Mouse (Mus musculus): ENCODE measurements around the gene Bbs9.
A peak's percentile ranks its signal among the peaks of the same experiment; 100 is the strongest.
"Not testable (repeated sequence)": the region's sequence is repeated elsewhere in the genome, so short reads cannot be mapped to it uniquely, and the experiment has no call there.

The Bbs9 gene

DNA sequence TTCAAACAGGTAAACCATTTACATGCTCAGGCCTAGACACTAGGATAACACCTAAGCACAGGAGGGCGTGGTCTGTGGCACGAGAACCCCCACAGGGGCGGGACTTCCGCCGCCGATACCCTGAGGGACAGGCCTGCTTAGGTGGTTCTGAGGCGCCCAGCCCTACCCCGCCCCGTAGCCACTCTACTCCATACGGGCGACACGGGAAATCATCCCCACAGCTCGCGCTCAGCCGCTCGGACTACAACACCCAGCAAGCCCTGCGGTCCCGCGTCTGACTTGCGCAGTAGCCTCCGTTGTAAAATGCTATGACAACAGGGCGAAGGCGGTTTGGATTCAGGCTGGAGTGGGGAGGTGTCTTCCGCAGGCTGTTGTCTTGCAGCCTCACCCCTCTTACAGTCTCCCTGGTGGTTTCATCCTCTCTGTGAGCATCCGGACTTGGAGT, at the start of gene Bbs9:
TSS of gene Bbs9 (plus strand) at position 292 of the 445 bp plus-strand sequence.
- peak; percentile 97 for DNase-seq (ENCODE audit: low read depth, low spot score)

DNA sequence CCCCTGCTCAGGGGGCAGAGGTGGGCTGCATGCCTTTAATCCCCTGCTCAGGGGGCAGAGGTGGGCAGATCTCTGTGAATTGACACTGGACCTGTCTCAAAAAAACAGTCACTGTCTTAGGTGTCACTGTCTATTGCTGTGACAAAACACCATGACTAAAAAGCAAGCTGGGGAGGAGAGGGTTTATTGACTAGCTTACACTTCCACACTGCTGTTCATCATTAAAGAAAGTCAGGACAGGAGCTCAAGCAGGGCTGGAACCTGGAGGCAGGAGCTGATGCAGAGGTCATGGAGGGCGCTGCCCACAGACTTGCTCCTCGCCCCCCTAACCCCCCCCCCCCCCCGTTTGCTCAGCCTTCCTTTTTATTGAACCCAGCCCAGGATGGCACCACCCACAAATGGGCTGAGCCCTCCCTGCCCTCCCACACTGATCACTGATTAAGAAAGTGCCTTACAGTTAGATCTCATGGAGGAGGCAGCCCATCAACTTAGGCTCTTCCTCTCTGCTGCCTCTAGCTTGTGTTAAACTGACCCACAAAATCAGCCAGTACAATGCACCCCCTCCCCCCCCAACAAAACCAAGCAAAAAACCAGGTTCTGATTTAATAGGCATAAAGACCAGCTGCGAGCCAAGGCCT, 47.4 kb upstream of the Bbs9 start:
- no peak for DNase-seq (ENCODE audit: low read depth, low spot score)

DNA sequence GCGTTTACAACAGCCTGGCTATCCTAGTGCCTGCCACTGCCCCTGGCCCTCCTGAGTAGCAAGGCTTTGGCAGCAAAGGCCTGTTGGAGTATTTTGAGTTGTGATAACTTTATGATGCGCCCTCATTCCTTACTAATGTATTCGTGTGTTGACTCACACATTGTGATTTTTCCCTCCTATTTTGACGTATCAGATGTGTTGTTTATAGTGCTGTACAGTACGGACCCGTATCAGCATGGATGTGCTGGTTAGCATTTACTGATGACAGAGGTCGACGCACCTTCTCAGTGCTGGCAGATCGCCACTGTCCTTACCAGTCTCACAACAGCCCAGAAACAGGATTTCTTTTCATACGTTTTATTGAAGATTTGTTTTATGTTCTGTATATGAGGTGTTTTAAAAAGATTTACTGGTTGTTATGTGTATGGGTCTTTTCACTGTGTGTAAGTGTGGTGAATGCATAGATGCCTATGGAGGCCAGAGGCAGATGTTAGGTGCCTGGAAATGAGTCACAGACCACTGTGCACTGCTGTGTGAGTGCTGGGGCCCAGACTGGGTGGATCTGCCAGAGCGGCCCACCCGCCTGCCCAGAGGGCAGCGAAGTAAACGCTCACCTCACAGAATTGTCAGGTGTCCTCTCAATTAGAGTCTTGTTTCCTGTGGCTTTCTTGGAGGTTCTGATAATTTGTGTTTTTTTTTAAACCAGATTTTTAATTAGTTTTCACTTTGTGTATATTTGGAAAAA, 46.7 kb upstream of the Bbs9 start:
- DNase-seq (ENCODE audit: low read depth, low spot score) = no peak

DNA sequence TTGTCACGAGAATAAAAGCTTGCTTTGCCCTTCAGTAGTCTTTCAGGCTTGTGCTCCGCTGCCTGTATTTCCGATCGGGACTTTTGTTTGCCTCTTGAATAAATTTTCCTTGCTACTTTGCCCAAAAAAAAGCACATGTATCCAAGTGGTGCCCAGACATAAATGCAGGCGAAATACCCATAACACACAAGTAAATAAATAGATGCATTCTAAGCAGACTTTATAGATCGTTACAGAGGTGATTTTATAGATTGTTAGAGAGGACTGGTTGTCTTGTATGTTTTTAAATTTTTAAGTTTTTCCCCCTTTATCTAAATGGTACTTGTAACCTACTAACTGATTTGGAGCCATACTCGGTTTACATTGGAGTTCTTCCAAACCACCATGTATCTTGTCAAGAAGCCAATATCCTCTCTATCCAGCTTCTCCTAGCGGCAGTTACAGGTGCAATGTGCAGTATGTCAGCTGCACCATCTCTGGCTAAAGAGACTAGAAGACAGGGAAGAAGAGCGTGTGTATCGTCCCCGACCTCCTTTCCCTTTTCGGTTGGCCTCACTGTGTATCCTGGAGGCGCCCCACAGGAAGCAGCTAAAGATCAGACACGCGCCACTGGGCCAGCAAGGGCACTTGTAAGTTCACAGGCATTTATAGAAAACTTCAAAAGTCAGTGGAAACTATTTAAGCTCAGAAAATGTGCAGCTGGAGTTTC, 45.8 kb upstream of the Bbs9 start:
- DNase-seq (ENCODE audit: low read depth, low spot score) = no peak

DNA sequence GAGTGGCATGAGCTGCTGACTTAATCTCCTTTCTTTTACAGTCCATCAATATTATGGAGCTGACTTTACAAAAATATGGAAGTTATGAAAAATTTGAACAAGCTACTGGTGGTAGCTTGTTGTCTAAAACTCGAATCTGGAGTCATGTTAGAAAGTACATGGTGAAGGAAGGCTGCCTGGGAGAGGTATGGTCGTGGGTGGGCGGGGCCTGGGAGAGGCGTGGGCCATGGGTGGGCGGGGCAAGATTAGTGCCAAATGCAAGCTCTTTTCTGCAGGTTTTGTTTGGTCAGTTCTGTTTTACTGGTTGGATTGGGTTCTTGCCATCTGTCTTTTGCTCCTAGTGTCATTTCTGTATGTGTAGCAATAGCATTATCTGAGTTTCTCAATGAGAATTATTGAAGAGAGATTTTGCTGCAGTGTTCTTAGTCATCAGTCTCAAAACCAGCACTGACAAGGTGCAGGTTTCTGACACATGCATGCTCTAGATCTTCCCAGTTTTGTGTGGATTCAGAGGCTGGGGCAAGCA, 45.1 kb upstream of the Bbs9 start:
- no peak for DNase-seq (ENCODE audit: low read depth, low spot score)

DNA sequence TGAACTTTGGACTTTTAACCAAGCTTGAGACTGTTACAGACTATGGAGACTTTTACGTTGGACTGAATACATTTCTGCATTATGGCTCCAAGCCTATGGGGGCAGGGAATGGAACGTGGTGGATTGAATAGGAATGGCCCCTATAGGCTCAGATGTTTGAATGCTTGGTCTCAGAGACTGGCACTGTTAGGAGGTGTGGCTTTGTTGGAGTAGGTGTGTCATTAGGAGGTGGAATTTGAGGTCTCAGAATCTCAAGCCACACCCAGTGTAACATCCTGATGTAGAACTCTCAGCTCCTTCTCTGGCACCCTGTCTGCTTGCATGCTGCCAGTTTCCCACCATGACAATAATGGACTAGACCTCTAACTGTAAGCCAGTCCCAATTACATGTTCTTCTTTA, 42.3 kb upstream of the Bbs9 start:
- DNase-seq (ENCODE audit: low read depth, low spot score) = no peak

DNA sequence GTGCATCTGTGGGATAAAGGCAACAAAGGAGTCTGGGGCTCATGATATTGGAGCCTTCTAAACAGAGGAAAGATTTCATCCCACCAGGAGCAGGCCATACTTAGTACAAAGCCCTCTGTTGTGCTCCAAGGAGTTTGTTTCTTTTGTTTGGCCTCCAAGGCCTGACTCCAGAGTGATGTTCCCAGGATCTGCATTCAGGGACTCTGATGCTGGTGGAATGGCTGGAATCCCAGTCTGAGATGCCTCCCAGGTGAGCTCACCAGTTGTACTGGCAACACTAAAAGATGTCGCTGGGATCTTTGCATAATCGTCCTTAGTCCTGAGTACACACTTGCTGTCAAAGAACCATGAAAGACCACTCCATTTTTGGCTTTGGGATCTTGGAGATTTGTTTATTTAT, 41.4 kb upstream of the Bbs9 start:
- no peak for DNase-seq (ENCODE audit: low read depth, low spot score)

DNA sequence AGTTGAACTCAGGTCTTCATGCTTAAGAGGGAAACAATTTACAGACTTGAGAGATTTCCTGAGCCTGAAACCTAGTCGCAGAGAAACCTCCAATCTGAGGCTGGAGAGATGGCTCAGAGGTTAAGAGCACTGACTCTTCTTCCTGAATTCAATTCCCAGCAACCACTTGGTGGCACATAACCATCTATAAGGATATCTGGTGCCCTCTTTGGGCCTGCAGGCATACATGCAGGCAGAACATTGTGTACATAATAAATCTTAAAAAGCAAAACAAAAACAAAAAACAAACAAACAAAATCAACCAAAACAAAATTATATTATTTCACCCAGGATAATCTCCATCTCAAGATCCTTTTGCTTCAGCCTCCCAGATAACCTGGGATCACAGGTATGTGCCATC, 36.7 kb upstream of the Bbs9 start:
- no peak for DNase-seq (ENCODE audit: low read depth, low spot score)

DNA sequence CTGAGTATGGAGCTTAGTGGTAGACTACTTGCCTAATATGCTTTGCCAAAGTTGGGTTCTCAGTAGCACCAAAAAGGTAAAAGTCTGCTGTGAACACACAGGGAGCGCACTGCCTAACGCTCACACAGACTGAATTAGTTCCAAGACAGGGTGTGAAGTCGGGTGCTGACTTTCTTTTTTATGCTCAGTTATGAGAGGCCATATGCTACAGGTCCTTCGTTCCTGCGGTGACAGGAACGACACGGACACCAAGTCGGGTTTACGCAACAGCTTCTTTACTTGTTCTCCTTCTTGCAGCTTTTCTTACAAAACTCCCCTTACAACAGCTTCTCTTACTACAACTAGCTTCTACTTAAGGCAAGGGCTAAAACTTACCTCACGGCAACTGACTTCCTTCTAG, 32.4 kb upstream of the Bbs9 start:
- no peak for DNase-seq (ENCODE audit: low read depth, low spot score)

DNA sequence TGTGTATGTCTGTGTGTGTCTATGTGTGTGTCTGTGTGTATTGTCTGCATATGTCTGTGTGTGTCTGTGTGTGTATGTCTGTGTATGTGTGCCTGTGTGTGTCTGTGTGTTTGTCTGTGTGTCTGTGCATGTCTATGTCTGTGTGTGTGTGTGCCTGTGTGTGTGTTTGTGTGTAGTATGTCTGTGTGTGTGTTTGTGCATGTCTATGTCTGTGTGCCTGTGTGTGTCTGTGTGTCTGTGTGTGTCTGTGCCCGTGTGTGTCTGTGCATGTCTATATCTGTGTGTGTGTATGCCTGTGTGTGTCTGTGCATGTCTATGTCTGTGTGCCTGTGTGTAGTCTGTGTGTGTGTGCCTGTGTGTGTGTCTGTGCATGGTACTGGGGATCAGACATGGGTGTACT, 30.4 kb upstream of the Bbs9 start:
- no peak for DNase-seq (ENCODE audit: low read depth, low spot score)

DNA sequence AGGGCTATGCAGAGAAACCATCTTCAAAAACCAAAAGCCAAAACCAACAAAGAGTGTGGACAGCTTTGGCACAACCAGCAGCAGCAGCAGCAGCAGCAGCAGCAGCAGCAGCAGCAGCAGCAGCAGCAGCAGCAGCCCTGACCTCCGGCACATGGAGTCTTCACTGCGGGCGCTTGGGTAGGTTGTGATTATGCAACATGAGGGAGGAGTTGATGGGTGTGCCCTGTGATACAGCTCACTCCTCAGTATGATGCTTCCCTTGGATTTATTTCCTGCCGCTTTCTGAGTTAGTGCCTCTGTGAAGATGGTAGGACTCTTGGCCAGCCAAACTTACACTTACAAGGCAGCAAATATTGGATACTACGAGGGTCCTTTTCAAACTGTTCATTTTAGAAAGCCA, 28.3 kb upstream of the Bbs9 start:
- DNase-seq (ENCODE audit: low read depth, low spot score) = no peak

DNA sequence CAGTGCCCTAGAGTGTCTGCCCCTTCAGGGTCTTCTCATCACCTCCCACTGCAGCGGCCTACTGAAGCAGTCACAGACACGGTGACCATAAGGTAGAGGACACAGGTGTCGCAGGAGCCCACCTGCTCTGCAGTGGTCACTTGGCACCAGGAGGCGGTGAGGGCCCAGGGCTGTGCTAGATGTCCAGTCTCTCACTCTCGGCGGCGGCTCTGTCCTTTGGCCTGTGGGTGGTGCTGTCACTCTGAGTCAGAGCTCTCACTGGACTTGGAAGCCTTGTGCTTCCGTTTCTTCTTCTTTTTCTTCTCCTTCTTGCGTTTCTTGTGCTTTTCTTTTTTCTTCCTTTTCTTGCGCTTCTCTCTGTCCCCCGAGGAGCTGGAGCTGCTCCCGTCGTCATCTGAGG, 27.1 kb upstream of the Bbs9 start:
- no peak for DNase-seq (ENCODE audit: low read depth, low spot score)

DNA sequence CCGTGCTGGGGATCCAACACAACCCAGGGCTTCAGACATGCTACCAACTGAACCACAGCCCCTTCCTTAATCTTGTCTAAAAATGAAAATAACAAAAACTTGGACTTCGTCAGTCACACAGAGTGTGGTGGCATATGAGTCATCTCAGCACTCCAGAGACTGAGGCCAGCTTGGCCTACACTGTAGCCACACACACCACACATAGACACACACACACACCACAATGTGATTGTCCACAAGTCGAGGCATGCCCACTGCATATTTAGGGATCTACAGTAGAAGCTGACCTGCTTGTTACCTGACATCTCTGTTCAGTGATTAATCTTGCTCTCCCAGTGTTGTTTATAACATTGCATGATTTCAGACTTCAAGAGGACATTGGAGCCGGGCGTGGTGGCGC, 26.3 kb upstream of the Bbs9 start:
- DNase-seq (ENCODE audit: low read depth, low spot score) = no peak

DNA sequence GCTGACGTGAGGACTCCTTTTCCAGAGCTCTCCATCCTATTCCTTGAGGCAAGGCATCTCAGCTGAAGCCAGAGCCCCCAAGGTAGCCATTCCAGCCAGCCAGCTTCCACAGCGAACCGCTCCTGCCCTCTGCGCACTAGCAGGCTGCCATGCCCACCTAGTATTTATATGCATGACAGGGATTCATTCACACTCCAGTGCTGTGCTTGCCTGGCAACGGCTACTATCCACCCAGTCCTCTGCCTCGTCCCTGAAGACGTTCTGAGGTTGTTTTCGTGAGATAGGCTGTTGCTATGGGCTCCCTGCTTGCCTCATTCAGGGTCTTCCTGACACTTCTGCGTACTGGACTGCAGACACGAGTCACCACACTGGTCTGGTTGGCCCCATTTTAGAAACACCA, 22.8 kb upstream of the Bbs9 start:
- no peak for DNase-seq (ENCODE audit: low read depth, low spot score)

DNA sequence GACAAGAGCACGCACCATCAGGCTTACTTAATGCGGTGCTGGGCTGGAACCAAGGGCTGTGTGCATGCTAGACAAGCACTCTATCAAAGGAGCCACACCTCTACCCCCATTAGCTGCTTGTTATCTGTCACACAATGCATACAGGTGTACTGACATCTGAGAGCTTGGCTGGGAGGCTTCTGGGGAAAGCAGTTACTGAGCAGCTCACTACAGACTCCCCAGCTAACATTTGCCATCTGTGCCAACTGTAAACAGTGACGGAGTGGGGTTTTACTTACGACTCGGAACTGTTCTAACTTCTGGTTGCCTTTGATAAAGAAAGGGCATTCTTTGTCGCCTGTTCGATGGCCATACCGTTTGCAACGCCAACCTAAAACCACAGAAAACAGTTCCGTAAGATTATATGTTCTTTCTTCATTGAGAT, 22.0 kb upstream of the Bbs9 start:
- DNase-seq (ENCODE audit: low read depth, low spot score) = no peak

DNA sequence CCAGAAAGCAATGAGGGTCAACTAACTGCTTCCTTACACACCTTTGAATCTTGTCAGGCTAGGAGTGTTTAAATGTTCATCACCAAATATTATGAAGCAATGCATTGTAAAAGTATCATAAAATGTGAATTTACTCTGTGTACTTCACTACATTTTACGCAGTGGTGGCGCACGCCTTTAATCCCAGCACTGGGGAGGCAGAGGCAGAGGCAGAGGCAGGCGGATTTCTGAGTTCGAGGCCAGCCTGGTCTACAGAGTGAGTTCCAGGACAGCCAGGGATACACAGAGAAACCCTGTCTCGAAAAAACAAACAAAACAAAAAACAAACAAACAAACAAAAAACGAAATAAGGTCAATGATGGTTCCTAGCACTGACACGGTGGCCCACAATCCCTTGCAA, 21.5 kb upstream of the Bbs9 start, which contains the start of gene Gm17545:
TSS of gene Gm17545 (plus strand) at position 301 of the 400 bp plus-strand sequence.
- DNase-seq (ENCODE audit: low read depth, low spot score) = not testable (repeated sequence)

DNA sequence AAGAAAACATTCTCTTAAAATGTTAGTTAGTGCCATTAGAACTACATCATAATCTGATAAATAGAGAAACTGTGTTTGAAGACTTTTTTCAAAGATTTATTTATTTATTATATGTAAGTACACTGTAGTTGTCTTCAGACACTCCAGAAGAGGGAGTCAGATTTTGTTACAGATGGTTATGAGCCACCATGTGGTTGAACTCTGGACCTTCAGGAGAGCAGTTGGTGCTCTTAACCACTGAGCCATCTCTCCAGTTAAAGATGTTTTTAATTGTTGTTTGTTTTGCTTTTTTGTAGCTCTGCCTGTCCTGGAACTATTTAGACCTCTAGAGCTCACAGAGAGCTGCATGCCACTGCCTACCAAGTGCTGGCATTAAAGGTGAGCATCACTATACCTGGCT, 20.5 kb upstream of the Bbs9 start:
- DNase-seq (ENCODE audit: low read depth, low spot score) = no peak

DNA sequence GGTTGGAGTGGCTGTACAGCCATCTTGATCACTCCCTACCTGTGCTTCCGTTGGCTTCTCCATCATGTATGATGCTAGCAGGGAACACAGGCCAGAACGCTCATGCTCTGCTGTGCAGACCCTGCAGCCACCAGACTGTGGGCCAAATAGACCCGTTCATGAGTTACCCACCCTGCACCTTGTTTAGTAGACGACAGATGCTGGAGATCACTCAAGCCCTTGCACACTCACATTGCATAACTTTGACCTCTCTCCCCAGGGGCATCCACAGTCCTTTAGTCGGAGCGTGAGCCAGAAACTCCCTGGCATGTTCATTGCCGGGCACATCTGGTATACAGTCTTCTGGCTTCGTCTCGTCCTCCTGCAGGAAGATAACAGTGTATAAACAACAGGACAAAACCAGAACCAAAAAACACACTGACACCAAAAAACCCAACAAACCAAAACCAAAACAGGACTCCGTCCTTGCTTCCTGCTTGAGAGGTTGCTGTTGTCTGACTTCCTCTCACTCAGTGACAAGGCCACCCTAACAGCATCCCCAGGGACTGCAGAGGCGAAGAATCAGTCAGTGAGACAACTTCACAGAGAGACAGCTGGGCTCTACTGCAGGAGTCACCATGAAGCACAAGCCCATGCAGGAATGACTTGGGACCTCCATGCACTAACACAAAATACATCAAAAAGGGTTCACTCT, 18.2 kb upstream of the Bbs9 start:
- no peak for DNase-seq (ENCODE audit: low read depth, low spot score)

DNA sequence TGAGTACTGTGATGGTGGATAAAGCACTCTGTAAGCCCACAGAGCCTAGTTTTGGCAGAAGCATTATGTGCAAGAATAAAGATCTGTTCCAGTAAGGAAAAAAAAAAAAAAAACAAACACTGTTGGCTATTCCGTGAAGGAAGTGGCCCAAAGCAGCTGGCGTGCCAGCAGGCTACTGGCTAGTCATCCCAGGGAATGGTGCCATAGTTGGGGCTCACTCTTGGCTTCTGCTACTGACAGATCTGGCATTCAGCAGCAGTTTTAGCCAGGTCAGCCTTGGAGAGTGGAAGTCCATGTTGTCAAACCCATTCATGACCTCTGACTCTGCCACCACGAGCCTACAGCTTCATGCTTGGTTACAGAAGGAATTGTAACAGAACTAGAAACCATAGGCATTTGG, 13.6 kb upstream of the Bbs9 start:
- no peak for DNase-seq (ENCODE audit: low read depth, low spot score)

DNA sequence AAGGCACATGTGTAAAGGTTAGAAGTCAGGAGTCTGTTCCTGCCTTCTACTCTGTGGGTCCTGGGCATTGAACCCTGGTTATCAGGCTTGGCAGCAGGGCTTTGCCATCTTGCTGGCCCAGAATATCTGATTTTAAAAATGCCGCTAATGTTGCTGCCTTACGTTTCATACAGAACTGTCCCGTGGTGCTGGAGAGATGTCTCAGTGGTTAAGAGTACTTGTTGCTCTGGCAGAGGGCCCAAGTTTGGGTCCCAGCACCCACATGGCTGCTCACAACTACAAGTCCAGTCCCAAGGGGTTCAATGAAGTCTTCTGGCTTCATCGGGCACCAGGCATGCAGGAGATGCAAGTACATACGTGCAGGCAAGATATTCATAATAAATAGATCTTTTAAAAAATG, 9.3 kb upstream of the Bbs9 start:
- DNase-seq (ENCODE audit: low read depth, low spot score) = no peak

DNA sequence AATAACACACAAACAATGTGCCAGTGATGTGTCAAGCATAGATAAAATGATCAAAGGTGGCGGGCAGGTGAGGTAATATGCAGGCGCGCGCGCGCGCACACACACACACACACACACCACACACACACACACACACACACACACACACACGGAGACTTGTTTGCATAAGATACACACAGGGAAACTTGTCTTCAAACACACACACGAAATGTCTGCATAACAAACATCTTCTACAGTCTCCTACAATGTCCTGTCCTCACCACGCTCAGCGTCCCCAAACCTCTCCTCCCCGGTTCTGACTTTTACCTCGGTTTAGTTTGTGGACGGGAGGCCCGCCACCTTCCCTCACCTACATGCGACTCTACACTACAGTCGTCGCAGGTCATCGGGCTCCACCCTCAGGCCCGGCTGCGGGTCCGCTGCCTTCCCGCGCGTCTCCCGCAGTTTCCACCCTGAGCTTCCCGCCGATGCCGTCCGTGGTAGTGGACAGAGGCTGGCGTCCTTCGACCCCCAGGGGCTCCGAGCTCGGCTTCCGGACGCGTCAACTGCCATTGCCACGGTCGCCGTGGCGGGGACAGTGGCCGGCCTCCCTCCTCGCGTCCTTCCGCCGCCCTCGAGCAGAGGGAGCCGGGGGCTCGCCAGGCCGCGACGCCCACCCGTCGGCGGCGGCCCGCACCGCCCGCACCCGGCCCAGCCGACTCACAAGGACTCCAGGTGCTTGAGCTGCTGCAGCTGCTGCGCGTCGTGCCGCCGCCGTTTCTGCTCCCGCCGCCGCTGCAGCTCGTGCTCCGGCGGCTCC, 7.9 kb upstream of the Bbs9 start:
- peak; percentile 18 for DNase-seq (ENCODE audit: low read depth, low spot score)

All from WW6 (cell line).